Mouse (Mus musculus): ENCODE data around the gene Iqgap1.

The Iqgap1 gene

DNA sequence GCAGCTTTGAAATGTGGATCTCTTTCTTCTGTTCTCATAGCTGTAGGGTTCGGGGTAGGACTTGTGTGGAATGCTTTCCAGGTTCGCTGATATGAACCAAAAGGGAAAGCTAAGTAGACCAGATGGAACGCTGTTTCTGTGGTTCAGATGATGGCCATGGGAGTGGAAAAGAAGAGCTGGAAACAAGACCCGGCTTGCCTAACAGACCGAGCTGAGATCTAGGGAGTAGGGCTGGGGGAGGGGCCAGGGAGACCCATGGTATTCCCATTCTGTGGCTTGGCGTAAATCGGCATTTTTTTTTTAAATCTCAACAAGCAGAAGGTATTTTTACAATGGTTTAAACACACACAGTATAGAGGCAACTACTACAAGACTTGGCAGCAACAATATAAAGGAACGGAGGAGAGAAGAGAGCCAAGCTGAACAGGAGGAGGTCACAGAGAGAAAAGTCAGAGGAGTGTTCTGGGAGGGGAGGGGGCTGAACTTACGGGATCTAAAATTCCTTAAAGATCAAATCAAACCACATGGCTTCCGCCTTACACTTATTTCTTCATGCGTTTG is at the start of gene Iqgap1:
TSS of gene Iqgap1 (minus strand) at position 132 of the 561 bp plus-strand sequence.
- DNase-seq, result no peak

DNA sequence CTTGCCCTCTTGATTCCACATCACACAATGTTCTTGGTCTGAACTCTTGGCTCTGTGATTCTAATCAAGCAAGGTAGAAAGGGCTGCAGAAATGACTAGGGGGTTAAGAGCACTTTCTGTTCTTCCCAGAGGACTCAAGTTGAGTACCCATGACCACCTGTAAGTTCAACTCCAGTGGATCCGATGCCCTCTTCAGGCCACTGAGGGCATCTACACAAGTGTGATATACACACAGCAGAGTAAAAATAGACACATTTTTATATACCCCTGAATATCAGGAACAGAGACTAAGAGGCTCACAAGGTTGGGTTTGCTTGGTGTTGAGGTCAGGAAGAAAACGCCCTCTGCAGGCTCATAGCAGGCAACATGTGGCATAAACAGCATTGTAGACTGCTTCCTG is 47.9 kb upstream of the Iqgap1 start:
- no peak for DNase-seq

DNA sequence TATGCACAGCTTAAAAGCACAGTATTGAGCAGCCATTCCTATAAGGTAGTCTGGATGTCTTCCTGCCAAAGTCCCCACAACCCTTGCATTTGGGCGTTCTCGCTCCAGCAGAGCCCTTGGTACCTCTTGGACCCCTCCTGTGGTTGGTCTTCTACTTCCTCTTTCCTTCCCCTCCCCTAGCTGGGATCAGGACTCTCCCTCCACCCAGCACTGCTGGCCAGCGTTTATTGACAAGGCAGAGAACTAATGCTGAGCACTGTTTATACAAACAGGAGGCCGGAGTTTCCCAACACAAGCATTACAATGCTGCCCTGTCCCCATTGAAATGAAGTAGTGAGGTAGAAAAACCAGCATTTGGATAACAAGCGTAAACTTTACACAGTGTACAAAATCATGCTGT is 47.3 kb upstream of the Iqgap1 start:
- no peak for DNase-seq

GRCm38 (mm10) chr7:80868686-80869085 is 42.9 kb upstream of the Iqgap1 start:
- DNase-seq, result peak in 1 of 2 experiments; percentile 41

GRCm38 (mm10) chr7:80866514-80867147 is 40.9 kb upstream of the Iqgap1 start:
- DNase-seq, result peak; percentile 44 to 75

DNA sequence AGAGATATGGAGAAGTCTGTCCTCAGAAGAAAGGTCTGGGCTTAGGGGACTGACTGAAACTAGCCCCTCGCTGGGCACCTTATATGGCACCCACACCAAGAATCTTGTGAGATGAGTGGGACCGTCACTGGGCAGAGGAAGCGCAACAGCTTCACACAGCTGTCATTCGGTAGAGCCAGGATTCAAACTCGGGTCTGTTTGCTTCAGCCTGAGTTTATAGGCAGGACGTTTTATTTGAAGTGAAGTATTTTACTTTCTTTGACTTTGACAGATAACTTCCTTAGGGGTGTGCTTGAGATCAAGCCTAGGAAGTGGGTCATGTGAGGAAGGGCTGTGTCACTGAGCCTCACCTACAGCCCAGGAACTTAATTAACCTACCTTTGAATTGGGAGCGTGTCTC is 39.7 kb upstream of the Iqgap1 start:
- DNase-seq, result no peak

GRCm38 (mm10) chr7:80864831-80865230 is 39.1 kb upstream of the Iqgap1 start:
- no peak for DNase-seq

GRCm38 (mm10) chr7:80864151-80864550 is 38.4 kb upstream of the Iqgap1 start:
- DNase-seq, result no peak

DNA sequence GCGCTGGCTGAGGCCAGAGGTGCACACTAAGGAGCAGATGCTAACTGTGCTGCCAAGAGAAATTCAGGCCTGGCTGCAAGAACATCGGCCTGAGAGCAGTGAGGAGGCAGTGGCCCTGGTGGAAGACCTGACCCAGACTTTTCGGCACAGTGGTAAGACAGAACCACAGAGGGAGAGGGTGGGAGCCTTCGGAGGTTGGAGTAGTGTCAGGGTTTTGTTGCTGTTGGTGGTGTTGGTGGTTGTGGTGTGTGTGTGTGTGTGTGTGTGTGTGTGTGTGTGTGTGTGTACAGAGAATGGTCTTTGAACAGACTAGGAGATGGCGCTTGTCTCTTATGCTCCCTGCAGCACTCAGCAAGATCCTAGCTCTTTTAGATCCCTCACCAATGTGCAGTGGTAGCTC is 37.7 kb upstream of the Iqgap1 start:
- no peak for DNase-seq

GRCm38 (mm10) chr7:80862475-80862874 is 36.7 kb upstream of the Iqgap1 start:
- DNase-seq, result no peak

- peak; percentile 91 to 96 for DNase-seq
Measured at GRCm38 (mm10) chr7:80860729-80861274, 35.0 kb upstream of the Iqgap1 start, which contains the start of gene Zscan2. Zscan2 (plus strand) TSS chr7:80860920.

- DNase-seq, result peak; percentile 79 to 83
Measured at GRCm38 (mm10) chr7:80860227-80860626, 34.5 kb upstream of the Iqgap1 start.

DNA sequence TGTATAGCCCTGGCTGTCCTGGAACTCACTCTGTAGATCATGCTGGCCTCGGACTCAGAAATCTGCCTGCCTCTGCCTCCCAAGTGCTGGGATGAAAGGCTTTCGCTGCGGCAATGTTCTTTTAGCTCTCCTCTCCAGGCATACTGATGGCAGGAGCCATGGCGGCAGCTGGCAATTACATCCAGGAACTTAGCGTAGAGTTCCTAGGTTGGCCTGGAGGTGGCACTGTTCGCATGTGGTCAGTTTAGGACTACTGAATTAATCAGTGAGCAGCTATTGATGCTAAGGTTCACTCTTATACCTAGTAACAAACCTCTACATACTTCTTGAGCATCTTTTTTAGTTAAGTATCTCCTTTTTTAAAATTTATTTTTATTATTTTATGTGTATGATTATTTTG is 31.4 kb upstream of the Iqgap1 start:
- DNase-seq, result peak; percentile 84 to 91

DNA sequence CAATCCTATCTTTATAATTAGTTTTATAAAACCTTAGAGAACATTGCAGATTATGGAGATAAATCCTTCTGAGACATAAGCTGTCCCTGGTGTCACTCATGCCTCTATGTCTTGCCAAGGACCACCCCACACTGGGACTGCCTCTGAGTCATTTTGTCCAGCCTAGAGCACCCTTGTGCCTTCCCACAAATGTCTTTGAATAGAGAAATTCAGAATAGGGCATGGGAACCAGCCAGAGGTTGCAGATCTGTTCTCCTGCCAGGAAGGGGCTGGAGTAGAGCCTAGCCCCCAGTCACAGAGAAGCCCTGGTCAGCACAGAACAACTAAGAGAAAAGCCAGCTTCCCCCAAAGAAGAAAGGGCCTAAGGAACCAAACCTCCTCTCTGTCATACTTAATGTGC is 29.5 kb upstream of the Iqgap1 start:
- DNase-seq, result no peak

- no peak for DNase-seq
Measured at GRCm38 (mm10) chr7:80853218-80853617, 27.4 kb upstream of the Iqgap1 start.

DNA sequence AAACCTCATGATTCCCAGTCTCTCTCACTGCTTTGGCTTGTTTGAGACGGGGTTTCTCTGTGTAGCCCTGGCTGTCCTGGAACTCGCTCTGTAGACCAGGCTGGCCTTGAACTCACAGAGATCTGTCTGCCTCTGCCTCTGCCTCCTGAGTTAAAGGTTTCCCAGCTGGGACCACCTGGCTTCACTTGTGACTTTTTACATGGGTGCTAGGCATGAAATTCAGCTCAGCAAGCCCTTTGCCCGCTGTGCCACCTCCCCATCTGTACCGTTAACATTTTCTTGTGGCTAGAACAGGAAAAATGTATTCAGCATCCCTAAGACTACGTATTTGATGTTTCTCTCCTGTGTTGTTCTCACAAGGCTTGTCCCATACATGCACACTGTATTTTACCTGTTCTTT is 24.7 kb upstream of the Iqgap1 start:
- DNase-seq, result no peak

DNA sequence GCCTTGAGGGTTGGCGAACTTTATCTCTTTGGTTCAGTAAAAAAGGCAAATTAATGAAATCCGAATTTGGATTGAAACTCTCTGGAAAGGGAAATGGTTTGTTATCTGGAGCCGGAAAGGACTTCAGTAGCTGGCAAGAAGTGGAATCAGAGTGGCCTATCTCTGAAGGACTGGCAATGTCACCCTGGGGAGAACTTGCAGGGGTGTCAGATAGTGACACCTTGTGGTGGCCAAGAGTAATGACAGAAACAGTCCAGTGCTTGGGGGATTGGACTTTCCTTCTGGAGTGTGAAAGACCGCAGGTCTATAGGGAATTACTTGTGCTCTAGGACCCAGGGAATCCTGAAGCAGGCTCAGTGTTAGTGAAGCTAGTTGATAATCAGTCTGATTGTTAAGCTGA is 23.9 kb upstream of the Iqgap1 start:
- peak; percentile 56 to 67 for DNase-seq

GRCm38 (mm10) chr7:80849267-80849666 is 23.5 kb upstream of the Iqgap1 start:
- no peak for DNase-seq

GRCm38 (mm10) chr7:80846709-80847108 is 20.9 kb upstream of the Iqgap1 start:
- no peak for DNase-seq

- DNase-seq, result no peak
Measured at GRCm38 (mm10) chr7:80846280-80846678, 20.5 kb upstream of the Iqgap1 start.

DNA sequence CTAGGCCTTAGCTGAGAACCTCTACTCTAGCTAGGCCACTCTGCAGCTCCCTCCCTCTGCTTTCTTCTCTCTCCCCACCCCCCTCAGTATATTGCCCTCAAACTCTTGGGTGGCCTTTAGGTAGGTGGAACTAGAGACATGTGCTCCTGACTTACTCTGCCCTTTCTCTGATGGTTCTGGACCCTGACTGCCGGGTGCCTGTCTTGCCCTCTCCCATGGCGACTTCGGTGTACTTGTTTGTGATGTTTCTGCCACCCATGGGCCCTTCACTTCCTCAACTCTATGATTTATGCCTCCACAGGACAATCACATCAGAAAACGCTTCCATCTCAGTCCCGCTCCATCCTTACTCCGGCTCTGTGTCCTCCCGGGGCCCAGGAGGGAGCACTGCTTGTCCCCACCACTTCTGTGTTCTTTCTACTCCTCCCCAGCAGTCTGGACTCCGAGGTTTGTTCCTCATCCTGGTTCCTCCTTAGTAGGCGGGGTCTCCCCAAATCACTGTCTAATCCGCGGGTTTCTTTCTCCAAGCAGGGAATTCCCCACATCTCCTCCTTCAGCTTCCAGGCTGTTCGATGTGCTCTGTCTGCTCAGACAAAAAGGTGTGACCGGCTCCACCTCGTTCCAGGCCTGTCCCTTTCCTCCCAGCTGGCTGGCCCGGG is 20.0 kb upstream of the Iqgap1 start:
- no peak for DNase-seq

DNA sequence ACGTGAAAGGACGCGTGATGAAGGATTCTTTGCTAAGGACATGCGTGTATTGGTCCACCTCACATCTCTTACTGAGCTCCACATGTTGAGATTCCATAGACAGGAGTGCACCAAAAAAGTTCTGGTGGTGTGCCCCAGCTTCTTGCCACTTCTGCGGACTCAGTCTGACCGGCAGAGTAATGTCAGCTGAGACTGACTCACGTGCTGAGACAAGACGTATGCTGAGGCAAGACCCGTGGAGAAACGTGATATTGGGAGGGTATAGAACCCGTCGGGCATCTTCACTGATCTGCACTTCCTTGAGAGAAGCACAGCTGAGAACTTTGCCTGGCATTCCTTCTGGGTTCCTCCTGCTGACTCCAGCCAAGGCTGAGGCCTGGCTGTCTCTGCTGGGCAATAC is 18.9 kb upstream of the Iqgap1 start:
- DNase-seq, result no peak

- no peak for DNase-seq
Measured at GRCm38 (mm10) chr7:80843910-80844640, 18.3 kb upstream of the Iqgap1 start.

All from kidney, postnatal 36 days (tissue).